Mouse (Mus musculus) spleen, adult 2 months (tissue): ENCODE data around the gene Fau.

Experiments
- CTCF ChIP-seq: fragments of 200-500 bp; IDR thresholded peaks from 2 replicates; pipeline ENCODE4 v1.5.1; 2011; ENCODE audit warnings: mild to moderate bottlenecking, inconsistent platforms; ENCODE audit not compliant: insufficient read depth, insufficient read length, insufficient replicate concordance; ENCODE audit errors: extremely low read depth
- POLR2A ChIP-seq: fragments of 200-500 bp; IDR thresholded peaks from 2 replicates; pipeline ENCODE4 v1.6.1; 2011; ENCODE audit warnings: low read depth, low read length, inconsistent platforms

DNA sequence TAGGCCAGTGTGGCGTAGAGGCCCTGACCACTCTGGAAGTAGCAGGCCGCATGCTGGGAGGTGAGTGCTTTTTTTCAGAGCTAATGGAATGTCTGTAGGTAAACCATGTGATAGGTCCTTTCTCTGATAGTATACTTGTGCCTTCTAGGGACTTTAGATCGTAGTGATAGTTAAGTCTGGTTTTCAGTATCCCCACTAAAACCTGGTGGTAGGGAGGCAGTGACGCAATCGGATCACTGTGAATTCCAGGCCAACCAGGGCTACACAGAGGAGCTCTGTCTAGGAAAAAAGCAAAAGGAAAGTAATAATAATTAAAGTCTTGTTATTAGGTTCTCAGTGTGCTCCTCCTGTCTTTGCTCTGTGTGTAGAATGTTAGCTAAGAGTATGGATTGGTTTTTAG lies 869 bp downstream of the Fau start:
- TF ChIP-seq POLR2A (no peak), CTCF (no peak)
